Mouse (Mus musculus) left cerebral cortex, postnatal 14 days (tissue): Measurements from ENCODE around the gene Gm20388. TPM values are rescaled to one million over a fixed set of nuclear protein-coding genes. Genes with fewer than 3 reads are reported as not detected.

Experiments used
- DNase-seq, 2 experiments: peaks; one replicate each; pipeline ENCODE4 v3.0.0; 2021 to 2022; ENCODE audit warnings: low spot score in 2 of 2, mixed read lengths in 1 of 2
- intact Hi-C: fragments of 180-260 bp; cut with DNase I; formaldehyde crosslinking; loops from one replicate; pipeline ENCODE4 v1.15.1; 2025
- total RNA-seq, 2 experiments: library from RNA; stranded (reverse); gene quantifications; 2 replicates each; pipeline ENCODE4 v1.2.3; 2021

Gm20388 gene
- total RNA-seq, 2 experiments from 2014 or later: 2.8 to 7.3 TPM

GRCm38 (mm10) chr8:122291549-122291948, 2380.9 kb downstream of the Gm20388 start:
- no peak for DNase-seq
- intact Hi-C loops: no loop called here

- no peak for DNase-seq
- intact Hi-C loops: no loop called here
Observed at GRCm38 (mm10) chr8:122293484-122293883, 2382.8 kb downstream of the Gm20388 start.

GRCm38 (mm10) chr8:122294273-122294683, 2383.6 kb downstream of the Gm20388 start:
- DNase-seq: no peak
- intact Hi-C loops: no loop called here

- intact Hi-C loops: no loop called here
- no peak for DNase-seq
Observed at GRCm38 (mm10) chr8:122295389-122295788, 2384.7 kb downstream of the Gm20388 start.

- DNase-seq: no peak
- intact Hi-C loops: no loop called here
Observed at GRCm38 (mm10) chr8:122296173-122297001, 2385.7 kb downstream of the Gm20388 start.

GRCm38 (mm10) chr8:122299581-122300254, 2389.1 kb downstream of the Gm20388 start:
- intact Hi-C loops: no loop called here
- DNase-seq: no peak

- DNase-seq: no peak
- intact Hi-C loops: no loop called here
Observed at GRCm38 (mm10) chr8:122301081-122301480, 2390.4 kb downstream of the Gm20388 start.

- no peak for DNase-seq
- intact Hi-C loops: no loop called here
Observed at GRCm38 (mm10) chr8:122301866-122302265, 2391.2 kb downstream of the Gm20388 start.

- DNase-seq: no peak
- intact Hi-C loops: no loop called here
Observed at GRCm38 (mm10) chr8:122303451-122303850, 2392.8 kb downstream of the Gm20388 start.

- intact Hi-C loops: no loop called here
- no peak for DNase-seq
Observed at GRCm38 (mm10) chr8:122304058-122304457, 2393.4 kb downstream of the Gm20388 start.

GRCm38 (mm10) chr8:122306660-122307399, 2396.2 kb downstream of the Gm20388 start:
- DNase-seq: no peak
- intact Hi-C loops: no loop called here

- DNase-seq: no peak
Observed at GRCm38 (mm10) chr8:122307836-122308235, 2397.2 kb downstream of the Gm20388 start.

GRCm38 (mm10) chr8:122309272-122309671, 2398.6 kb downstream of the Gm20388 start:
- intact Hi-C loops: no loop called here
- no peak for DNase-seq

More at GRCm38 (mm10) chr8:122307836-122308235, 2397.2 kb downstream of the Gm20388 start:
- intact Hi-C loops: no loop called here

GRCm38 (mm10) chr8:122311115-122311514, 2400.5 kb downstream of the Gm20388 start:
- DNase-seq: no peak
- intact Hi-C loops: no loop called here

GRCm38 (mm10) chr8:122312553-122312952, 2401.9 kb downstream of the Gm20388 start:
- intact Hi-C loops: no loop called here
- DNase-seq: no peak

GRCm38 (mm10) chr8:122313310-122313709, 2402.7 kb downstream of the Gm20388 start:
- no peak for DNase-seq
- intact Hi-C loops: no loop called here

- intact Hi-C loops: no loop called here
- no peak for DNase-seq
Observed at GRCm38 (mm10) chr8:122314899-122315496, 2404.4 kb downstream of the Gm20388 start.

GRCm38 (mm10) chr8:122316402-122316801, 2405.8 kb downstream of the Gm20388 start:
- no peak for DNase-seq
- intact Hi-C loops: no loop called here

GRCm38 (mm10) chr8:122317918-122318475, 2407.4 kb downstream of the Gm20388 start:
- intact Hi-C loops: no loop called here
- no peak for DNase-seq
